Mouse (Mus musculus) stomach, postnatal 0 days (tissue): Measurements from ENCODE around the gene Ccdc62. TPM values are rescaled to one million over a fixed set of nuclear protein-coding genes. Genes with fewer than 3 reads are reported as not detected.
A peak's percentile ranks its signal among the peaks of the same experiment; 100 is the strongest.

Experiments
- ATAC-seq: fragments of 200-750 bp; cut with Nextera tagmentation; 2 replicates; pipeline ENCODE4 v1.8.0; 2017; ENCODE audit not compliant: low FRiP score, low TSS enrichment
- DNase-seq: peaks from one replicate; pipeline ENCODE4 v3.0.0-alpha.2; 2016; ENCODE audit warnings: low spot score
- H3K27ac ChIP-seq: fragments of 300-500 bp; sonication (generic); replicated peaks from 2 replicates; pipeline ENCODE4 v1.5.1; 2014; ENCODE audit warnings: mild to moderate bottlenecking, control low read depth
- H3K27me3 ChIP-seq: fragments of 300-500 bp; sonication (generic); 2 replicates; pipeline ENCODE4 v1.6.1; 2014; ENCODE audit warnings: low read length; ENCODE audit not compliant: control insufficient read depth, insufficient read depth
- H3K36me3 ChIP-seq: fragments of 300-500 bp; sonication (generic); 2 replicates; pipeline ENCODE4 v1.6.1; 2014; ENCODE audit warnings: low read length, mixed read lengths; ENCODE audit not compliant: control insufficient read depth, insufficient read depth
- H3K4me1 ChIP-seq: fragments of 300-500 bp; sonication (generic); replicated peaks from 2 replicates; pipeline ENCODE4 v1.6.1; 2014; ENCODE audit warnings: antibody characterized with exemption; ENCODE audit not compliant: control insufficient read depth, insufficient read depth
- H3K4me2 ChIP-seq: fragments of 300-500 bp; sonication (generic); replicated peaks from 2 replicates; pipeline ENCODE4 v1.6.1; 2014; ENCODE audit warnings: low read depth, mild to moderate bottlenecking, control low read depth, moderate library complexity
- H3K4me3 ChIP-seq: fragments of 300-500 bp; sonication (generic); 2 replicates; pipeline ENCODE4 v1.5.1; 2014; ENCODE audit warnings: low read depth, low read length, control low read depth
- H3K9ac ChIP-seq: fragments of 300-500 bp; sonication (generic); 2 replicates; pipeline ENCODE4 v1.6.1; 2014; ENCODE audit warnings: mild to moderate bottlenecking, low read length, control low read depth, mixed read lengths
- H3K9me3 ChIP-seq: fragments of 300-500 bp; sonication (generic); 2 replicates; pipeline ENCODE4 v1.6.1; 2016; ENCODE audit warnings: low read length; ENCODE audit not compliant: control insufficient read depth
- CTCF ChIP-seq: IDR thresholded peaks from 2 replicates; pipeline ENCODE4 v1.5.1; 2016; ENCODE audit warnings: antibody characterized with exemption, low read depth, mild to moderate bottlenecking, moderate library complexity
- EP300 ChIP-seq: optimal IDR thresholded peaks from 2 replicates; pipeline ENCODE3; 2016; ENCODE audit warnings: antibody characterized with exemption
- WGBS: fragments of 180-500 bp; shearing (Covaris S2); extraction: QIAGEN DNeasy Blood & Tissue Kit; methylation state at CpG from one replicate; pipeline ENCODE4 v1.1.7; 2014; 5-methylcytosine and 5-hydroxymethylcytosine counted together
- polyA plus RNA-seq: library from polyadenylated mRNA; unstranded; fragments of >200 nt; fragmentation: Nextera tagmentation; extraction: Ambion mirVana; gene quantifications from 2 replicates; pipeline ENCODE4 v1.2.1, GENCODE M21; 2015

Gene Ccdc62
- polyA plus RNA-seq, 1 experiment from 2014 or later, result 5.4 TPM

DNA sequence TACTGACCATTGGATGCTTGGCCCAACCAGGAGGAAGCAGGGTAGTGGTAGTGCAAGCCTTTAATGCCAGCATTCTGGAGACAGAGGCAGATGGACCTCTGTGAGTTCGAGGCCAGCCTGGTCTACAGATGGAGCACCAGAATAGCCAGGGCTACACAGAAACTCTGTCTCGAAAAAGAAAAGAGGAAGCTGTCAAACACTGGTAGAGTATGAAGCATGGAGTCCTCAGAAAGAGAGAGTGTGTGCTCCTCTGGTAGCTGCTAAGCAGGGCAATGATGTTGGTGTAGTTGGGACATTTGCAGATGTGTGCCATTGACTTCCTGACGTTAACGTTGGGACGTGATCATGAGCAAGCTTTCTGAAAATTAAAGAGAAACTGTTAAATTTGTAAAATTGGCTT, 8.0 kb downstream of the Ccdc62 start:
- Histone ChIP-seq H3K4me1 (no peaks in the 10 kb centered on the region), H3K27ac (no peak overlapping the region), H3K9ac (no peak overlapping the region), H3K27me3 (no peaks in the 10 kb centered on the region), H3K9me3 (no peaks in the 10 kb centered on the region), H3K36me3 (no peaks in the 10 kb centered on the region), H3K4me2 (no peak overlapping the region), H3K4me3 (no peak overlapping the region)
- DNase-seq (no peak), ATAC-seq (no peak)
- TF ChIP-seq EP300, result no peak
- no peak for TF ChIP-seq CTCF
- 86% methylated on average over 5 of the region's 5 CpGs for WGBS

DNA sequence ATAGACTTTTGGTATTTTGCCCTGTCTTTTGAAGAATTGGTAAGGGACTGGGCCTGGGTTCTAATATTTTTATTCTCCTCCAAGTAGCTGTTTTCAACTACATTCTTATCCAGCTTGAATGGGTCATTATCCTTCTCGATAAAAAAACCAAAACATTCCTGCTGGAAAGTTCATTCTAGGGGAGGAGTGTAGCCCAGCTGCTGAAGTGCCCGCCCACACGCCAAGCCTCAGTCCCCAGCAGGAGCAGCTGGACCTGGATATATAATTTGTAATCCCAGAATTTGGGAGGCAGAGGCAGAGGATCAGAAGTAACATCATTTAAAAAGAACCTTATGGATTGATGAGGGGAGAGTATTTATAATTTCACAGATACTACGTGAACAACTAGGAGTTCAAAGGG, 16.1 kb downstream of the Ccdc62 start:
- no peak overlapping the region for H3K9ac ChIP-seq
- H3K36me3 ChIP-seq, result no peaks in the 10 kb centered on the region
- H3K4me1 ChIP-seq, result no peaks in the 10 kb centered on the region
- DNase-seq (no peak), ATAC-seq (no peak; the same call in 1 of the 2 replicates)
- H3K4me2 ChIP-seq, result no peak overlapping the region
- H3K27ac ChIP-seq, result no peak overlapping the region
- WGBS, result 53% methylated on average over 4 of the region's 4 CpGs
- H3K9me3 ChIP-seq, result no peaks in the 10 kb centered on the region
- no peaks in the 10 kb centered on the region for H3K27me3 ChIP-seq
- H3K4me3 ChIP-seq, result no peak overlapping the region
- TF ChIP-seq CTCF, result no peak
- TF ChIP-seq EP300, result no peak

DNA sequence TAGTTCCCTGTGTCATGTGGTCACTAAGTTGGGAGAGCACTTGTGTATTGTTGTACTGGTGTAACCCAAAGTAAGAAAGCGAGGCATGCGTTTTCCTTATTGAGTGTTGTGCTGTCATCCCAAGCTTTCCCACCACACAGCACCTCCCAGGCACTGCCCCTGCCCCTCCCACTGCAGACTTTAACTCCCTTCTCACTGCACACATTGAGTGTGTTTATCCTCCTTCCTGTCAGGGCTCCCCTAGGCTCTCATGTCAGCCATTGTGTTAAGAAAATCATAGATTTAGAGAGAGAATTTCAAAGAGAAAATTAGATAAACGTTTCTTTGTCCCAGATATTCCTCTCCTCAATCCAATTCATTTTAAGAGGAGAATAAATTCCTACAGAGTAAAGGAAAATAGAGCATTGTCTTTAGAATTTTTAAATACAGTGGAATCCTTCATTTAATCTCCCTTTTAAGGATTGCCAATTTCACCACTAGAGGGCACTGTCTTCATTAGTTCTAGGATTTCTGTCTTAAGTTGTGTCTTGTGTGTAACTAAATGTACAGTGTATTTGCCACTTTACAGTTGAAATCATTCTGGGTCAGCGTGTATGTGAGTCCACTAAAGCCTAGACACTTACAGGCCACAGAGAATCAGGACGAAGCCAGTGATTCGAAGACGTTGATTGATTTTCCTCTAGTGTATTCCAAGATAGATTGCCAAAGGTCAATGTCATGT, 16.7 kb downstream of the Ccdc62 start:
- WGBS, result 46% methylated on average over 7 of the region's 7 CpGs
- TF ChIP-seq CTCF, result peak; percentile 89
- no peak for TF ChIP-seq EP300
- ATAC-seq (peak; percentile 61), DNase-seq (no peak)
- no peak overlapping the region for H3K4me2 ChIP-seq
- no peak overlapping the region for H3K4me3 ChIP-seq
- H3K27ac ChIP-seq, result no peak overlapping the region
- no peaks in the 10 kb centered on the region for H3K9me3 ChIP-seq
- H3K27me3 ChIP-seq, result no peaks in the 10 kb centered on the region
- H3K4me1 ChIP-seq, result no peaks in the 10 kb centered on the region
- no peaks in the 10 kb centered on the region for H3K36me3 ChIP-seq
- H3K9ac ChIP-seq, result no peak overlapping the region

- H3K27ac ChIP-seq, result no peak overlapping the region
- H3K4me1 ChIP-seq, result no peaks in the 10 kb centered on the region
- no peaks in the 10 kb centered on the region for H3K27me3 ChIP-seq
- no peak overlapping the region for H3K4me3 ChIP-seq
- DNase-seq, result no peak
- H3K9ac ChIP-seq, result no peak overlapping the region
- no peaks in the 10 kb centered on the region for H3K36me3 ChIP-seq
- no peaks in the 10 kb centered on the region for H3K9me3 ChIP-seq
- 68% methylated on average over 5 of the region's 5 CpGs for WGBS
- ATAC-seq, result no peak
- TF ChIP-seq EP300 (no peak), CTCF (no peak)
- H3K4me2 ChIP-seq, result no peak overlapping the region
These were observed 22.0 kb downstream of the Ccdc62 start for GRCm38 (mm10) chr5:123952365-123953045.

GRCm38 (mm10) chr5:123957213-123957612, 26.7 kb downstream of the Ccdc62 start:
- 92% methylated on average over 8 of the region's 8 CpGs for WGBS
- TF ChIP-seq EP300 (no peak), CTCF (no peak)

GRCm38 (mm10) chr5:123959018-123959417, 28.5 kb downstream of the Ccdc62 start:
- H3K4me1 ChIP-seq, result no peaks in the 10 kb centered on the region
- no peak overlapping the region for H3K27ac ChIP-seq
- no peaks in the 10 kb centered on the region for H3K27me3 ChIP-seq
- H3K4me2 ChIP-seq, result no peak overlapping the region
- no peak overlapping the region for H3K4me3 ChIP-seq
- ATAC-seq (no peak), DNase-seq (no peak)
- no peak overlapping the region for H3K9ac ChIP-seq
- no peaks in the 10 kb centered on the region for H3K36me3 ChIP-seq
- WGBS, result 60% methylated on average over 3 of the region's 3 CpGs
- H3K9me3 ChIP-seq, result no peaks in the 10 kb centered on the region
- TF ChIP-seq EP300 (no peak), CTCF (no peak)

More at GRCm38 (mm10) chr5:123957213-123957612, 26.7 kb downstream of the Ccdc62 start:
- no peak overlapping the region for H3K4me3 ChIP-seq
- no peaks in the 10 kb centered on the region for H3K4me1 ChIP-seq
- no peaks in the 10 kb centered on the region for H3K27me3 ChIP-seq
- H3K27ac ChIP-seq, result no peak overlapping the region
- no peak overlapping the region for H3K4me2 ChIP-seq
- no peaks in the 10 kb centered on the region for H3K9me3 ChIP-seq
- DNase-seq (no peak), ATAC-seq (no peak)
- H3K9ac ChIP-seq, result no peak overlapping the region
- no peaks in the 10 kb centered on the region for H3K36me3 ChIP-seq
